Mouse (Mus musculus) forebrain, embryonic 11.5 days (tissue): ENCODE results near the gene Mboat1. TPM values are rescaled to one million over a fixed set of nuclear protein-coding genes. Genes with fewer than 3 reads are reported as not detected.

ENCODE experiments used
- ATAC-seq: fragments of 200-750 bp; cut with Nextera tagmentation; replicated peaks from 2 replicates; pipeline ENCODE4 v1.8.0; 2017; ENCODE audit warnings: moderate TSS enrichment; ENCODE audit not compliant: low FRiP score
- DNase-seq: peaks from one replicate; pipeline ENCODE4 v3.0.0-alpha.2; 2017; ENCODE audit warnings: low spot score
- H3K27ac ChIP-seq: fragments of 300-500 bp; sonication (generic); 2 replicates; pipeline ENCODE4 v1.5.1; 2014; ENCODE audit warnings: low read depth, low read length
- H3K27me3 ChIP-seq: fragments of 300-500 bp; sonication (generic); 2 replicates; pipeline ENCODE4 v1.6.1; 2014; ENCODE audit warnings: mild to moderate bottlenecking, low read length, mixed read lengths; ENCODE audit not compliant: control insufficient read depth, insufficient read depth
- H3K36me3 ChIP-seq: fragments of 300-500 bp; sonication (generic); 2 replicates; pipeline ENCODE4 v1.6.1; 2014; ENCODE audit warnings: mild to moderate bottlenecking, low read length, moderate library complexity, mixed read lengths; ENCODE audit not compliant: control insufficient read depth, insufficient read depth
- H3K4me1 ChIP-seq: fragments of 300-500 bp; sonication (generic); replicated peaks from 2 replicates; pipeline ENCODE4 v1.6.1; 2014; ENCODE audit warnings: low read length, mixed read lengths; ENCODE audit not compliant: control insufficient read depth, insufficient read depth
- H3K4me2 ChIP-seq: fragments of 300-500 bp; sonication (generic); 2 replicates; pipeline ENCODE4 v1.6.1; 2014; ENCODE audit warnings: low read depth, mild to moderate bottlenecking, low read length, moderate library complexity, mixed read lengths; ENCODE audit not compliant: severe bottlenecking
- H3K4me3 ChIP-seq: fragments of 300-500 bp; sonication (generic); 2 replicates; pipeline ENCODE4 v1.5.1; 2014; ENCODE audit warnings: low read depth, low read length
- H3K9ac ChIP-seq: fragments of 300-500 bp; sonication (generic); 2 replicates; pipeline ENCODE4 v1.6.1; 2014; ENCODE audit warnings: low read length
- H3K9me3 ChIP-seq: fragments of 300-500 bp; sonication (generic); 2 replicates; pipeline ENCODE4 v1.6.1; 2016; ENCODE audit warnings: low read length, mixed read lengths; ENCODE audit not compliant: control insufficient read depth
- WGBS: fragments of 180-500 bp; shearing (Covaris S2); extraction: QIAGEN DNeasy Blood & Tissue Kit; methylation state at CpG from one replicate; pipeline ENCODE4 v1.1.7; 2014; 5-methylcytosine and 5-hydroxymethylcytosine counted together
- polyA plus RNA-seq: library from polyadenylated mRNA; unstranded; fragments of >200 nt; fragmentation: Nextera tagmentation; extraction: Ambion mirVana; gene quantifications from 2 replicates; pipeline ENCODE4 v1.2.1, GENCODE M21; 2014

Mboat1 gene
- polyA plus RNA-seq, 1 experiment from 2014 or later: 6.0 TPM

- Histone ChIP-seq H3K9ac (no peak overlapping the region), H3K4me1 (no peaks in the 10 kb centered on the region), H3K4me3 (no peak overlapping the region), H3K27ac (no peak overlapping the region), H3K4me2 (no peak overlapping the region), H3K27me3 (no peaks in the 10 kb centered on the region), H3K36me3 (no peaks in the 10 kb centered on the region), H3K9me3 (no peaks in the 10 kb centered on the region)
- WGBS: 68% methylated on average over 2 of the region's 2 CpGs
- DNase-seq (no peak), ATAC-seq (no peak)
Observed at GRCm38 (mm10) chr13:30263681-30264080, 127.4 kb downstream of the Mboat1 start.

GRCm38 (mm10) chr13:30264303-30264702 is 128.0 kb downstream of the Mboat1 start:
- ATAC-seq (no peak), DNase-seq (no peak)
- Histone ChIP-seq H3K4me2 (no peak overlapping the region), H3K36me3 (no peaks in the 10 kb centered on the region), H3K4me1 (no peaks in the 10 kb centered on the region), H3K9me3 (no peaks in the 10 kb centered on the region), H3K27me3 (no peaks in the 10 kb centered on the region), H3K9ac (no peak overlapping the region), H3K27ac (no peak overlapping the region), H3K4me3 (no peak overlapping the region)
- 77% methylated on average over 12 of the region's 12 CpGs for WGBS

GRCm38 (mm10) chr13:30264765-30265164 is 128.5 kb downstream of the Mboat1 start:
- Histone ChIP-seq H3K36me3 (no peaks in the 10 kb centered on the region), H3K4me3 (no peak overlapping the region), H3K9me3 (no peaks in the 10 kb centered on the region), H3K4me1 (no peaks in the 10 kb centered on the region), H3K27ac (no peak overlapping the region), H3K27me3 (no peaks in the 10 kb centered on the region), H3K9ac (no peak overlapping the region), H3K4me2 (no peak overlapping the region)
- DNase-seq (no peak), ATAC-seq (no peak)
- WGBS: 77% methylated on average over 5 of the region's 5 CpGs

- Histone ChIP-seq H3K4me2 (no peak overlapping the region), H3K36me3 (no peaks in the 10 kb centered on the region), H3K27me3 (no peaks in the 10 kb centered on the region), H3K4me3 (no peak overlapping the region), H3K27ac (no peak overlapping the region), H3K4me1 (no peaks in the 10 kb centered on the region), H3K9me3 (no peaks in the 10 kb centered on the region), H3K9ac (no peak overlapping the region)
- no peak for DNase-seq
- ATAC-seq: no peak
- WGBS: 88% methylated on average over 11 of the region's 11 CpGs
Observed at GRCm38 (mm10) chr13:30266036-30266435, 129.7 kb downstream of the Mboat1 start.

GRCm38 (mm10) chr13:30272040-30272686 is 135.9 kb downstream of the Mboat1 start:
- no peak overlapping the region for H3K27ac ChIP-seq
- H3K4me3 ChIP-seq: no peak overlapping the region
- H3K9me3 ChIP-seq: no peaks in the 10 kb centered on the region
- no peak overlapping the region for H3K9ac ChIP-seq
- DNase-seq (peak; percentile 69), ATAC-seq (peak; percentile 78)
- 18% methylated on average over 6 of the region's 6 CpGs for WGBS
- no peak overlapping the region for H3K4me2 ChIP-seq
- H3K36me3 ChIP-seq: no peaks in the 10 kb centered on the region
- no peaks in the 10 kb centered on the region for H3K27me3 ChIP-seq
- no peaks in the 10 kb centered on the region for H3K4me1 ChIP-seq

Other genes starting within 250 kb of the Mboat1 start
- 22.7 and 23.1 TPM in 2 replicates for gene E2f3, start 150.4 kb upstream of the Mboat1 start, polyA plus RNA-seq
- gene Agtr1a, start 200.0 kb downstream of the Mboat1 start, polyA plus RNA-seq: 1.1 and 1.5 TPM in 2 replicates